Mouse (Mus musculus) G1E (cell line): Measurements from ENCODE around the gene Lzts2.

Source experiments
- CTCF ChIP-seq: IDR thresholded peaks from 2 replicates; pipeline ENCODE4 v1.5.1; 2012; ENCODE audit warnings: low read depth, low read length, inconsistent platforms, mixed read lengths
- GATA1 ChIP-seq: IDR thresholded peaks from 2 replicates; pipeline ENCODE4 v1.6.1; 2012; ENCODE audit warnings: borderline replicate concordance, low read length, inconsistent platforms, mixed read lengths
- POLR2AphosphoS5 ChIP-seq: IDR thresholded peaks from 2 replicates; pipeline ENCODE4 v1.6.1; 2012; ENCODE audit warnings: low read depth, low read length, inconsistent platforms; ENCODE audit not compliant: insufficient replicate concordance
- TAL1 ChIP-seq: conservative IDR thresholded peaks from 2 replicates; pipeline ENCODE4 v1.6.1; 2012; ENCODE audit warnings: low read depth, low read length, inconsistent platforms, mixed read lengths

DNA sequence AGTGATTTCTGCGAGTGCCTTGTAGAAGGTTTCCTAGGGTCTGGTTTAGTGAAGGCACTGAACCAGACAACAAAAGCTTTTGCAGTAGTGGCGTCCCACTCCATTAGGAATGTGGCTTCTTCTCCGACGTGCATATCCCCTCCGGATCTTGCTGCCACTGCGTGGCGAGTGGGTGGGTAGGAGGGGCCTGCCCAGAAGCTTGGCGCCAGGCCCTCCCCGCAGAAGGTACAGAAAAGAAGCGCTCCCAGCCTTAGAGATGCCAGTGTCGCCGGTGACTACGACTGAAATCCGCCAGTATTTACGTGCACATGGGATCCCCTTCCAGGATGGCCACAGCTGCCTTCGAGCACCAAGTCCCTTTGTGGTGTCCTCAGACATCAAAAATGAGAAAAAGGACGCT lies 7.2 kb upstream of the Lzts2 start:
- TF ChIP-seq CTCF (no peak), TAL1 (no peak), POLR2AphosphoS5 (no peak), GATA1 (no peak)
